Mouse (Mus musculus) lung, postnatal 0 days (tissue): ENCODE measurements at regions not wholly inside any gene's neighbourhood (a gene's known extent, or its start where the extent isn't known, plus 50 kb on each side); places are given as distances from the start of the nearest gene placed in this dataset.

Experiments used
- ATAC-seq: fragments of 200-750 bp; cut with Nextera tagmentation; 2 replicates; pipeline ENCODE4 v1.8.0; 2017; ENCODE audit warnings: moderate library complexity
- DNase-seq: peaks from one replicate; pipeline ENCODE4 v3.0.0-alpha.2; 2016; ENCODE audit warnings: low spot score
- H3K27ac ChIP-seq: fragments of 300-500 bp; sonication (generic); 2 replicates; pipeline ENCODE4 v1.5.1; 2014; ENCODE audit warnings: antibody characterized with exemption, mild to moderate bottlenecking, low read length, mixed read lengths
- H3K27me3 ChIP-seq: fragments of 300-500 bp; sonication (generic); replicated peaks from 2 replicates; pipeline ENCODE4 v1.6.1; 2014; ENCODE audit warnings: low read length, mixed read lengths; ENCODE audit not compliant: insufficient read depth
- H3K36me3 ChIP-seq: fragments of 300-500 bp; sonication (generic); 2 replicates; pipeline ENCODE4 v1.6.1; 2014; ENCODE audit warnings: low read length, mixed read lengths; ENCODE audit not compliant: insufficient read depth
- H3K4me1 ChIP-seq: fragments of 300-500 bp; sonication (generic); 2 replicates; pipeline ENCODE4 v1.6.1; 2014; ENCODE audit warnings: antibody characterized with exemption, low read depth, low read length, mixed read lengths; ENCODE audit not compliant: insufficient read depth
- H3K4me2 ChIP-seq: fragments of 300-500 bp; sonication (generic); replicated peaks from 2 replicates; pipeline ENCODE4 v1.6.1; 2014; ENCODE audit warnings: low read depth, mild to moderate bottlenecking, low read length, moderate library complexity, mixed read lengths
- H3K4me3 ChIP-seq: fragments of 300-500 bp; sonication (generic); 2 replicates; pipeline ENCODE4 v1.5.1; 2014; ENCODE audit warnings: low read depth, low read length
- H3K9ac ChIP-seq: fragments of 300-500 bp; sonication (generic); replicated peaks from 2 replicates; pipeline ENCODE4 v1.6.1; 2014; ENCODE audit warnings: low read depth, mild to moderate bottlenecking
- H3K9me3 ChIP-seq: fragments of 300-500 bp; sonication (generic); 2 replicates; pipeline ENCODE4 v1.6.1; 2016; ENCODE audit warnings: low read length, mixed read lengths
- CTCF ChIP-seq: IDR thresholded peaks from 2 replicates; pipeline ENCODE4 v1.5.1; 2016; ENCODE audit warnings: antibody characterized with exemption, mild to moderate bottlenecking
- EP300 ChIP-seq: IDR thresholded peaks from 2 replicates; pipeline ENCODE4 v1.6.1; 2016; ENCODE audit warnings: antibody characterized with exemption, mild to moderate bottlenecking, control low read depth
- WGBS: fragments of 180-500 bp; shearing (Covaris S2); extraction: QIAGEN DNeasy Blood & Tissue Kit; methylation state at CpG from one replicate; pipeline ENCODE4 v1.1.7; 2014; 5-methylcytosine and 5-hydroxymethylcytosine counted together

- Histone ChIP-seq H3K9ac (no peak overlapping the region), H3K4me3 (no peak overlapping the region), H3K27me3 (no peaks in the 10 kb centered on the region), H3K27ac (no peak overlapping the region), H3K9me3 (no peaks in the 10 kb centered on the region), H3K4me1 (no peaks in the 10 kb centered on the region), H3K4me2 (no peak overlapping the region), H3K36me3 (no peaks in the 10 kb centered on the region)
- WGBS = 33% methylated on average over 7 of the region's 7 CpGs
- ATAC-seq (peak; percentile 52), DNase-seq (no peak)
- TF ChIP-seq CTCF = no peak
- no peak for TF ChIP-seq EP300
These were observed 117.7 kb upstream of the Unc5b start for GRCm38 (mm10) chr10:60948983-60949677.

GRCm38 (mm10) chr10:60943074-60943473, 111.7 kb upstream of the Unc5b start:
- no peak overlapping the region for H3K4me2 ChIP-seq
- 84% methylated on average over 6 of the region's 6 CpGs for WGBS
- no peak overlapping the region for H3K27ac ChIP-seq
- ATAC-seq (no peak), DNase-seq (no peak)
- no peaks in the 10 kb centered on the region for H3K4me1 ChIP-seq
- no peaks in the 10 kb centered on the region for H3K27me3 ChIP-seq
- TF ChIP-seq CTCF = no peak
- TF ChIP-seq EP300 = no peak
- H3K9me3 ChIP-seq = no peaks in the 10 kb centered on the region
- H3K9ac ChIP-seq = no peak overlapping the region
- no peak overlapping the region for H3K4me3 ChIP-seq
- H3K36me3 ChIP-seq = no peaks in the 10 kb centered on the region

GRCm38 (mm10) chr10:60938749-60939148, 107.4 kb upstream of the Unc5b start:
- Histone ChIP-seq H3K36me3 (no peaks in the 10 kb centered on the region), H3K4me1 (no peaks in the 10 kb centered on the region; the same call in 1 of the 2 replicates), H3K27me3 (no peaks in the 10 kb centered on the region), H3K4me2 (no peak overlapping the region), H3K27ac (no peak overlapping the region), H3K9ac (no peak overlapping the region), H3K9me3 (no peaks in the 10 kb centered on the region), H3K4me3 (no peak overlapping the region)
- ATAC-seq (no peak), DNase-seq (no peak)
- WGBS = 84% methylated on average over 10 of the region's 10 CpGs
- TF ChIP-seq EP300 (no peak), CTCF (no peak)

- no peaks in the 10 kb centered on the region for H3K9me3 ChIP-seq
- no peak overlapping the region for H3K4me3 ChIP-seq
- TF ChIP-seq EP300 (no peak), CTCF (no peak)
- H3K36me3 ChIP-seq = no peaks in the 10 kb centered on the region
- H3K9ac ChIP-seq = no peak overlapping the region
- H3K4me2 ChIP-seq = no peak overlapping the region
- peaks cover 4% of the 10 kb centered on the region; the same call in 1 of the 2 replicates for H3K4me1 ChIP-seq
- no peak for ATAC-seq
- 35% methylated on average over 7 of the region's 7 CpGs for WGBS
- H3K27ac ChIP-seq = no peak overlapping the region
- peak; percentile 12 for DNase-seq
- no peaks in the 10 kb centered on the region for H3K27me3 ChIP-seq
These were observed 106.1 kb upstream of the Unc5b start for GRCm38 (mm10) chr10:60937517-60937866.

GRCm38 (mm10) chr10:60936659-60937516, 105.5 kb upstream of the Unc5b start:
- Histone ChIP-seq H3K27me3 (no peaks in the 10 kb centered on the region), H3K4me2 (no peak overlapping the region), H3K9ac (no peak overlapping the region), H3K36me3 (no peaks in the 10 kb centered on the region), H3K9me3 (no peaks in the 10 kb centered on the region), H3K4me3 (no peak overlapping the region), H3K4me1 (peaks cover 4% of the 10 kb centered on the region; the same call in 1 of the 2 replicates), H3K27ac (no peak overlapping the region)
- no peak for DNase-seq
- 28% methylated on average over 13 of the region's 13 CpGs for WGBS
- no peak for TF ChIP-seq CTCF
- no peak for ATAC-seq
